Mouse (Mus musculus): Measurements from ENCODE around the gene Dohh. TPM values are rescaled to one million over a fixed set of nuclear protein-coding genes. Genes with fewer than 3 reads are reported as not detected.

Dohh gene
- total RNA-seq, 2 experiments from 2014 or later: 73.7 to 74.3 TPM

DNA sequence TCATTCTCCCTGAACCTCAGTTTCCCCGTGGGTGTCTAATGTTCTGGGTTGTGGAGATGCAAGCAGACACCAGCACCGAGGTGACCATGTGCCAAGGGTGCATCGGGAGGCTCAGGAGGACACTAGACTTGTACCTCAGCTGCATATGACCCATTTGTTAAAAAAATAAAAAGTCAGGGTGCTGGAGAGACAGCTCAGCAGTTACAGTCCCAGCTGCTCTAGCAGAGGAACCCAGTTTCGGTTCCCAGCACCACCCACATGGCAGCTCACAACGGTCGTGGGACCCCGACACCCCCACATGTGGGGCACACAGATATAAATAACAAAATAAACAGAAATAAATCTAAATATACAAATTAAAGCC lies 44.3 kb downstream of the Dohh start:
- peak in 1 of 2 experiments; percentile 2 for DNase-seq (ENCODE audit: low spot score in 2 of 2)

DNA sequence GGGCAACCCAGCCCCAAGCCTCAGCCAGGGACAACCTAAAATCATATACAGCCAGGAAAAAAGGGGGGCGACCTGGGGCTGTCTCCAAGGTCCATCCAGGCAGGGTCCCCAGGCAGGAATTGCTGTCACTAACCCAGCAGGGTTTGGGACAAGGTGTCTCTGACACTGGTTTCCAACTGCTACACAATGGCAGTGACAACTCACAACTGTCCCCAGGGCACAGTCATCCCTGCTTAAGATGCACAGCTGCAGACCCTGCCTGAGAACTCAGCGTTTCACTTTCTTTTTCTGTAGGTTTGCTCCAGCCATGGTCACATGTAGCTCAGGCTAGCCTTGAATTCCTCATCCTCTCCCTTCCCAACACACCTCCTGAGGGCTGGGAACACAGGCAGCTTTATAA lies 44.9 kb downstream of the Dohh start:
- DNase-seq (ENCODE audit: low spot score in 2 of 2): peak in 1 of 2 experiments; percentile 7

DNA sequence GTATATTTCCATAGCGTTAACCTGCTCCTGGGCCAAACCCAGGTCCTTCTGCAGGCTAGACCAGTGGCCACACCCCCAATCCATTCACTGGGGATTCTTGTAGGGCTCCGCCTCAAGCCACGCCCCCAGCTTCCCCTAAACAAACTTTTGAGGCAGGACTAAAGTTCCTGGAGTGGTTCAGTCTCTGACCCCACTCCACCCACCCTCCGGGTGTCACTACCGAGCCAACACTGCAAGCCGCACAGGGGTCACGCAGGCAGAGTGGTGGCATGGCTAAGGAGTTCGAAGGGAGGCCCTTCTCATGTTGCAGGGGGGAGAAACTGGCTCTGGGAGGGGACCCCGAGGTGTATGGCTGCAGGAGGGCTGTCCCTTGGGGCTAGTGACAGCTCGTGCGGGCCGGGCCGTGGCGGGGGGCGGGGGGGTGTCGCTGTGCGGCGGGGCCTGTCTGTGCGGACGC lies 45.4 kb downstream of the Dohh start:
- DNase-seq (ENCODE audit: low spot score in 2 of 2): peak in 1 of 2 experiments; percentile 53

DNA sequence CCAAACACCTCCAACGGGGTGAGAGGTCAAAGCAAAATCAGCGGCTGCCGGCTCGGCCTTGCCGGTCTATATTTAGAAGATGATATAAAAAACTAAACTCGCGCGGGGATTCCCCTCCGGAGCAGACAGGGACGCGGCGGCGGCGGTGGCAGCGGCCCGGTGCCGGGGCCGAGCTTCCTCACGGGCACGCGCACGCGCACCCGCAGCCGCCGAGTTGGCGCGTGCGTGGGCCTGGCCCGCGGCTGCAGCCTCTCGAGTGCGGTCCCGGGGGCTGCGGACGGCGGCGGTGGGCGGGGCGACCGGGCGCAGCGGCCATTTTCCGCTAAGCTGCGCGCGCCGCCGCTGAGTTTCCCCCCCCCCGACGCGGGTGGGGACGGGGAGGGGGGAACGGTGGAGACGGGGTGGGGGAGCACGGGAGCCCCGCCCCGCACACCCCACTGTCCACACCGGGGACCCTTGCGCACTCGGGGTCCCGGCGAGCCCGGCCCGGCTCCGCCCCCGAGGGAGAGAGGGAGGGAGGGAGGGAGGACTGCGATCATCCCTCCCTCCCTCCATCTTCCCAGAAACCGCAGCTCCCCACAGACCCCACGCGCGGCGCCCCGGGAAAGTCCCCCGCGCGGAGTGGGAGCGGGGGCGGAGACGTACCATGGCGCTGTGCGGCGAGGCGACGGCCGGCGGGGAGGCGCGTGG lies 46.1 kb downstream of the Dohh start:
- DNase-seq (ENCODE audit: low spot score in 2 of 2): peak in 1 of 2 experiments; percentile 76

DNA sequence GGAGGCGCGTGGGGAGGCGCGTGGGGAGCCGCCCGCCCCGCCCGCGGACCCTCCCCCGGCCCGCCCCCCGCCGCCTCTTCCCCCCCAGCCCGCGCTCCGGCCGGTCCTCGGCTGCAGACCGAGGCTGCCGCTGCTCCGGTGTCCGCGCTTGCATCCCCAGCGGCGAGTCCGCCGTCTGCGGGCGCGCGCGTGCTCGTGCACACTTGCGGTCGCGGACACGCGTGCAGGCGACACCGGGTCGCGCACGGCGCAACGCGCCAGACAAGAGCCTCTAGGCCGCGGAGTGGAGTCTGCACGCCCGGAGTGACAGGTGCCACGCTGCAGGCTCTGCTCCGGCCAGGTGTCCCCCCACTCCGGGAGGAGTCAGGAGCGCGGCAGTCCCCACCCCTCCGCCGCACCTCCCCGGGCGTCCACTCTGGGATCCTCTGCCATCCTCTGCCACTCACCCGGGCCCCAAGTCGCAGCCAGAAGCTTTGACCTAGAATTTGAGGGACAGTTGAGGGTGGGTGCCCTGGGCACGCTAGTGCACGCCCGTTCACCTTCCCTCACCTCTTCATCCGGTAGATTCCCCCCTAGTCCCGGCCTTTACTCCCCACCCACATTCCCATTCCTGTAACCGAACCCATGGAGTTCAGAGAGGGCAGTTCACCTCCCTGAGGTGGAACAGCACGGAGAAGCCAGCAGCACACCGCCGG lies 46.8 kb downstream of the Dohh start:
- peak in 1 of 2 experiments; percentile 61 for DNase-seq (ENCODE audit: low spot score in 2 of 2)

DNA sequence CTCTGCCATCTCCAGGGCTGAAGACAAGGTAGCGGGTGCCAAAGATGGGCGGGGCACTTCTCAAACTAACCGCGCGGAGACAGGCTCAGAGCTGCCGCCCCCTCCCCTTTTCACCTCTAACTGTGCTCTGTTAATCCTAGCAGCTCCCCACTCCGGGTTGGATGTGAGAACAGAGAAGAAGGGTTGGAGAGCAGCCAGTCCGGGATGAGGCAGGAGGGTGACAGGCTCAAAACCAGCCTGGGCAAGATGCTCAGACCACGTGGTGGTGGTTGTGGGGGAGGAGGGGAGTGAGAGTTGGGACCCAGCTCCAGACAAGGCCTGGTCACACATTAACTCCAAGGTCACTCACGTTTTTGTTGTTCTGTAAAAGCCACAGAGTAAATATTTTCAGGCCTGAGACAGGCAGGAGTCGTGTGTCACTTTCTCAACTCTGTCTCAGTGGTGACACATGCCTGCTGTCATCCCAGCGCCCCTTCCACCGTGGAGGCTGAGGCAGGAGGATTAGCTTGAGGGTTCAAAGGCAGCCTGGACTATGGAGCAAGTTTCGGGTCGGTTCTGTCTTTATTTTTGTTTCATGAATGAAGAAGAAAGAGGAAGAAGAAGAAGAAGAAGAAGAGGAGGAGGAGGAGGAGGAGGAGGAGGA lies 47.4 kb downstream of the Dohh start:
- peak in 1 of 2 experiments; percentile 36 for DNase-seq (ENCODE audit: low spot score in 2 of 2)

DNA sequence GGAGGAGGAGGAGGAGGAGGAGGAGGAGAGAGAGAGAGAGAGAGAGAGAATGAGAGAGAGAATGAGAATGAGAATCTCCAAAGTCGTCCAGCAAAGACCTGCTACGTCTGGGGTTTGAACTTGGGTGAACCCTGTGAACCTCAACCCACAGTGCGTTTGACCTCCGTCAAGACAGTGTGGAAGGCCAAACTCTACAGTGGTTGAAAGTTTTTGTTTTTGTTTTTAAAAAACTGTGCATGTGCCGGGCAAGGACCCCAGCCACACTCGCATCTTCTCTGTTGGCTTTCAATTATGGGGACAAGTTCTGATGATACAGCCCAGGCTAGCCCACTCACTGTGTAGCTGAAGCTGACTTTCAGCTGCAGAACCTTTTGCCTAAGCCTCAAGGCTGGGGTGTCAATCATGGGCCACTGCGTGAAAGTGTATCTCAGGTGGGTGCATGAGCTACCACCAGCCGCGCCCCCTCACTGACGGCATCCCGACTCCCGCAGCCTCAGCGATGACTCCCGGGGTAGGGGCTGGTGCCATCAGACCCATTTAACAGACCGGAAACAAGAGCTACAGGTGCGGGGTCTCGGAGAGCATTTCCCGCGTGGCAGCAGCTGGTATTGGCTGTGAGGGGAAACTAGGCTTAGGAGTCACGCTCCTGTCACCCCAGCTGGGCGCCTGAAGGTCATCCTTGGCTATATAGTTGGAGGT lies 48.1 kb downstream of the Dohh start:
- no peak for DNase-seq (ENCODE audit: low spot score in 2 of 2)

DNA sequence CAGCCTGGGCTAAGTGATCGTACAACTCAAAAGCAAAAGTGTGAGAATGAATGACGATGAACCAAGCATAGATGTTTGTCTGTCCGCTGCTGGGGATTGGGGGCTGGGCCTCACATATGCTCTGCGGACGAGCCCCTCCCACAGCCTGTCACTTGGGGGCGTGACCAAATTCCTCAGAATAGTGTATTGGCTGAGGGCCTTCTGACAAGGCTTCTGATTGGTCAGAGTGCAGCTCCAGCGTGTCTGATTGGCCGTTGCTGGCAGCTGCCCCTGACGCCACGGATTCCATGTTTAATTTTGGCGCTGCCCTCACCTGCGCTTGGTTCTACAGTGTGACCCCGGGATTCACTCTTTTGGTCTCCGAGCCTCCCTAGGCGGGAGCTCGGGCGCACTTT lies 48.6 kb downstream of the Dohh start:
- DNase-seq (ENCODE audit: low spot score in 2 of 2): peak; percentile 88 to 98

DNA sequence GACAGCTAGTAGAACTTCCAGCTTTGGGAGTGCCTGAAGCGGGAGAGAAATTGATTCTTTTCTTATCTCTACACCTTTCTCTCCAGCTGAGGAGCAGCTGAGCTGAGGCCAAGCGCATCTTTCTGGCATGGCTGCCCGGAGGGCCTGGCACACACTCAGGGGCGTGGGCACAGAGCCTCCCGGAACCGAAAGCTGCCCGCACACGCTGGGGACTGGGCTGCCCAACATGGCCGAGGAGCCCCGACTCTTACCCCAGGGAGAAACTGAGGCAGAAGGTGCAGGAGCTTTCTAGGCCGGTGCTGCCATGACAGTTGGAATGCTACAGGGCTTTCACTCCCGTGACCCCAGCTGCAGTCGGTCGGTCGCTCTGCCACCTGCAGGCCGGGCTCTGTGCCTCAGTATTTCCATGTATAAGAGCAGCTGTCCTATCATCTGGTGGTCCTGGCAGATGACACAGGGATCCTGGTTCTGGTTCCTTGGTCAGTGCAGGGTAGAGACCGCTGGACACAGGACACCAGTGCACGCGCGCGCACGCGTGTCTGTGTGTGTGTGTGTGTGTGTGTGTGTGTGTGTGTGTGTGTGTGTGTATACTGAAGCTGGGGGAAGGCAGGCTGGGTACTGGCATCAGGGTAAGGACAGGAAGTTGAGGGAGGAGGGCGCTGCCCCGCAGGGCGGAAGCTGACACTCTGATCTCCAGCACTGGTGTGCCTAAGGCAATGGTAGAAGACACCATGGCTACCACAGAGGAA lies 49.5 kb downstream of the Dohh start:
- peak in 1 of 2 experiments; percentile 24 for DNase-seq (ENCODE audit: low spot score in 2 of 2)

DNA sequence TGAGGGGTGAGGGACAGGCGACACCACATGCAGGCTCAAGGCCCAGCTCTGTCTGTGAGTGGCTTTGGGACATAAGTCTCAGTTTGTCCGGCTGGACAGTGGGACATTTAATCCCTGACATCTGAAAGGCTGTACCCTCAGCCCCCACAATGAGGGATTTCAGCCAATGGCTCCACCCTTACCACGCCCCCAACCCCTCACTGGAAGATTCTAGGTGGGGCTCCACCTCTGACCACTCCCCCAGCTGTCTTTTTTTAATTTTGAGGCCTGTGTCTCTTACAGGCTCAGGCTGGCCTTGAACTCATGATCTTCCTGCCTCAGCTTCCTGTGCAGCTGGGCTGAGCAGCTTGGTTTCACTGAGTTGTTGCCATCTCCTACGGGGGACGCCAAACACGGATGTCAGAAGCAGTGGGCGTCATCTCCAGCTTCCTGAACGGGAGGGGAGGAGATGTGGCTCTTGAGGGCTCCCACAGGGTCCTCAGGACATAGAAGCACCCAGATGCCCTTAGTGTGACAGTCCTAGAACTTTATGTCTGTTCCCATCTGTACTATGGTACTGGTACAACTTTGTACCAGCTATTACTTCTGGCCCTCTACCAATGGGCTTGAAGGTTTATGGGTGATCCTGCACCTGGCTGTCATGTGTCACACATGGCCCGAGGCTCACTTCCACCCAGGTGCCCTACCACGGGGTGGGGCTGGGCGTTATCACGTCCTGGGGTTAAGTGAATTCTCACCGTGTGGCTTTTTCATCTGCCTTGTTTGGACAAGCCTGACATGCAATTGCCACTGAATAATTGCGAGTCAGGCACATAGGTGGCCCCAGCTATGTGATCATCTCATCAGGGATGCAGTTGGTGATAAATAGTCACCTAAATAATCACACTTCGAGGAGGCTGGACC lies 50.4 kb downstream of the Dohh start:
- DNase-seq (ENCODE audit: low spot score in 2 of 2): peak in 1 of 2 experiments; percentile 13

DNA sequence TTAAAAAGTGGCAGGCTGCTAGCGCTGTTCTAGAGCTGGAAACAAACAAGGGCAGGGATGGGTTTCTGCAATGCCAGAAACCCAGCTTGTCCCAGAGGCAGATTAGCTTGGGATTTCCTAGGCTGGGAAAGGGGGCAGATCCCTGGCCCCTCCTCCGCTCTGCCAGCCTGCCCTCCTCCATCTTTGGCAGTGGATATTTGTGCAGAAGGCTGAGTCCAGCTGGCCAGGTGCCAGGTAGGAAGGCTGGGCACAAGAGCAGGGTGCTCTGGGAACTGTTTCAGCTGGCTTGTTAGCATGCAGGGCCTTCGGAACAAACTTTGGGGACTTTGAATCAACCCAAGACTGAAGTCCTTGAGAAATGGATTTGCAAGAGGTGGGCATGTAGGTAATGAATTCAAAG lies 51.2 kb downstream of the Dohh start:
- peak; percentile 83 to 93 for DNase-seq (ENCODE audit: low spot score in 2 of 2)

Small RNA genes within 50 kb of the gene (microRNA-seq; reads per million reads assigned to microRNA genes)
- gene Mir1191b: 0 to 0.23 reads per million in 2 experiments
- gene Mir6913: 0 to 1.7 reads per million in 2 experiments

Other genes with a start within 250 kb of the Dohh start
- 10 to 100 TPM; 61.6 to 63.6 TPM for gene Zbtb7a, start 249.2 kb upstream of the Dohh start, total RNA-seq (2021)
- gene Pias4, start 216.5 kb upstream of the Dohh start, total RNA-seq (2021): 10 to 100 TPM; 25.9 to 28.1 TPM
- 1,000 to 10,000 TPM; 1,016 to 1,032 TPM for gene Eef2, start 207.8 kb upstream of the Dohh start, total RNA-seq (2021)
- 10 to 100 TPM; 59.7 to 60.4 TPM for gene Dapk3, start 201.4 kb upstream of the Dohh start, total RNA-seq (2021)
- gene 4930442H23Rik, start 200.6 kb upstream of the Dohh start, total RNA-seq (2021): not detected
- under 1 TPM in 1 of 2 experiments, not detected in 1; 0.26 TPM for gene Nmrk2, start 182.4 kb upstream of the Dohh start, total RNA-seq (2021)
- gene Atcay, start 153.6 kb upstream of the Dohh start, total RNA-seq (2021): 100 to 1,000 TPM; 149 to 157 TPM
- gene Zfr2, start 151.3 kb upstream of the Dohh start, total RNA-seq (2021): 10 to 100 TPM; 58.8 to 63.0 TPM
- gene Matk, start 131.5 kb upstream of the Dohh start, total RNA-seq (2021): 100 to 1,000 TPM; 246 to 268 TPM
- 10 to 100 TPM; 36.5 to 50.4 TPM for gene Mrpl54, start 117.5 kb upstream of the Dohh start, total RNA-seq (2021)
- 10 to 100 TPM; 39.9 to 41.8 TPM for gene Apba3, start 117.5 kb upstream of the Dohh start, total RNA-seq (2021)
- gene Tjp3, start 92.8 kb upstream of the Dohh start, total RNA-seq (2021): 1 to 10 TPM; 1.6 to 2.5 TPM
- 100 to 1,000 TPM; 330 to 352 TPM for gene Pip5k1c, start 91.5 kb upstream of the Dohh start, total RNA-seq (2021)
- gene Cactin, start 63.3 kb upstream of the Dohh start, total RNA-seq (2021): 10 to 100 TPM; 22.4 to 25.8 TPM
- 1 to 10 TPM; 1.8 to 2.2 TPM for gene Tbxa2r, start 55.7 kb upstream of the Dohh start, total RNA-seq (2021)
- gene Gipc3, start 41.2 kb upstream of the Dohh start, total RNA-seq (2021): 1 to 10 TPM; 1.4 to 1.5 TPM
- gene Hmg20b, start 33.9 kb upstream of the Dohh start, total RNA-seq (2021): 10 to 100 TPM; 24.0 to 40.0 TPM
- gene Mfsd12, start 26.9 kb upstream of the Dohh start, total RNA-seq (2021): 10 to 100 TPM; 40.8 to 45.8 TPM
- 1 to 10 TPM in 1 of 2 experiments, under 1 TPM in 1; 0.92 to 1.0 TPM for gene 4930404N11Rik, start 18.6 kb upstream of the Dohh start, total RNA-seq (2021)
- gene Fzr1, start 5.9 kb upstream of the Dohh start, total RNA-seq (2021): 10 to 100 TPM; 68.6 to 73.2 TPM
- 1 to 10 TPM; 3.1 to 4.5 TPM for gene Gm48551, start within 50 bp of the Dohh start, total RNA-seq (2021)
- gene Gm48552, start 4.6 kb downstream of the Dohh start, total RNA-seq (2021): 1 to 10 TPM; 2.8 to 5.4 TPM
- gene Smim24, start 8.6 kb downstream of the Dohh start, total RNA-seq (2021): 1 to 10 TPM; 1.1 to 1.5 TPM
- gene Nfic, start 71.2 kb downstream of the Dohh start, total RNA-seq (2021): 10 to 100 TPM; 66.7 to 70.9 TPM
- gene Celf5, start 98.3 kb downstream of the Dohh start, total RNA-seq (2021): 100 to 1,000 TPM; 266 to 272 TPM
- gene Ncln, start 112.0 kb downstream of the Dohh start, total RNA-seq (2021): 10 to 100 TPM; 79.7 to 95.2 TPM
- under 1 TPM; 0.39 to 0.57 TPM for gene S1pr4, start 115.7 kb downstream of the Dohh start, total RNA-seq (2021)
- 1 to 10 TPM; 2.4 to 4.2 TPM for gene Gna15, start 139.8 kb downstream of the Dohh start, total RNA-seq (2021)
- gene Gna11, start 160.8 kb downstream of the Dohh start, total RNA-seq (2021): 100 to 1,000 TPM; 120 to 121 TPM
- gene Aes, start 175.1 kb downstream of the Dohh start, total RNA-seq (2021): 100 to 1,000 TPM; 639 to 673 TPM
- 10 to 100 TPM; 23.3 to 25.9 TPM for gene Tle2, start 190.1 kb downstream of the Dohh start, total RNA-seq (2021)
- 1 to 10 TPM; 2.0 to 3.5 TPM for gene Tle6, start 216.6 kb downstream of the Dohh start, total RNA-seq (2021)
- gene BC025920, start 221.8 kb downstream of the Dohh start, total RNA-seq (2021): 1 to 10 TPM; 2.6 to 2.8 TPM
- gene Sirt6, start 243.4 kb downstream of the Dohh start, total RNA-seq (2021): 10 to 100 TPM; 27.8 to 30.3 TPM
- 10 to 100 TPM; 32.5 to 36.3 TPM for gene Ankrd24, start 244.1 kb downstream of the Dohh start, total RNA-seq (2021)